Mouse (Mus musculus): ENCODE data around the gene Ankzf1. TPM values are rescaled to one million over a fixed set of nuclear protein-coding genes. Genes with fewer than 3 reads are reported as not detected.

The Ankzf1 gene
- polyA plus RNA-seq, 1 experiment, result 20.0 TPM

- peaks cover 4% of the 10 kb centered on the region; the same call in 1 of the 2 replicates for H3K4me1 ChIP-seq (ENCODE audit: control insufficient read depth, insufficient read depth, low read length)
- H3K4me3 ChIP-seq (replicated peaks; ENCODE audit: extremely low read depth, low read depth, low read length), result peak within 1 kb of the TSS; percentile 72
- WGBS, result 1% methylated on average over 34 of the region's 34 CpGs
- no peak for DNase-seq
- TF ChIP-seq CTCF (IDR thresholded peaks at IDR 0.05; ENCODE audit: insufficient read depth, low read length), result no peak
- no peak for TF ChIP-seq POLR2A (IDR thresholded peaks at IDR 0.05; ENCODE audit: borderline replicate concordance, extremely low read depth, low read depth, low read length)
Measured at GRCm38 (mm10) chr1:75219531-75219930, 27.6 kb downstream of the Ankzf1 start, which contains the start of gene Tuba4a. Gene Tuba4a, minus strand, starts transcription at chr1:75219865.

GRCm38 (mm10) chr1:75221538-75221937 is 29.6 kb downstream of the Ankzf1 start:
- TF ChIP-seq POLR2A (IDR thresholded peaks at IDR 0.05; ENCODE audit: borderline replicate concordance, extremely low read depth, low read depth, low read length) (no peak), CTCF (IDR thresholded peaks at IDR 0.05; ENCODE audit: insufficient read depth, low read length) (no peak)
- WGBS, result 68% methylated on average over 3 of the region's 3 CpGs
- Histone ChIP-seq H3K4me1 (ENCODE audit: control insufficient read depth, insufficient read depth, low read length) (peaks cover 4% of the 10 kb centered on the region; the same call in 1 of the 2 replicates), H3K4me3 (replicated peaks; ENCODE audit: extremely low read depth, low read depth, low read length) (no peak overlapping the region)
- no peak for DNase-seq

- H3K4me3 ChIP-seq (replicated peaks; ENCODE audit: extremely low read depth, low read depth, low read length), result no peak overlapping the region
- 0 out of 2 replicates have a peak, but pooled peaks cover 2% of the 10 kb centered on the region for H3K4me1 ChIP-seq (ENCODE audit: control insufficient read depth, insufficient read depth, low read length)
- TF ChIP-seq CTCF (IDR thresholded peaks at IDR 0.05; ENCODE audit: insufficient read depth, low read length) (no peak), POLR2A (IDR thresholded peaks at IDR 0.05; ENCODE audit: borderline replicate concordance, extremely low read depth, low read depth, low read length) (no peak)
- WGBS, result 60% methylated on average over 6 of the region's 6 CpGs
- no peak for DNase-seq
Measured at GRCm38 (mm10) chr1:75222926-75223325, 31.0 kb downstream of the Ankzf1 start.

- TF ChIP-seq CTCF (IDR thresholded peaks at IDR 0.05; ENCODE audit: insufficient read depth, low read length) (no peak), POLR2A (IDR thresholded peaks at IDR 0.05; ENCODE audit: borderline replicate concordance, extremely low read depth, low read depth, low read length) (no peak)
- DNase-seq, result no peak
- Histone ChIP-seq H3K4me1 (ENCODE audit: control insufficient read depth, insufficient read depth, low read length) (0 out of 2 replicates have a peak, but pooled peaks cover 2% of the 10 kb centered on the region), H3K4me3 (replicated peaks; ENCODE audit: extremely low read depth, low read depth, low read length) (no peak overlapping the region)
- 51% methylated on average over 6 of the region's 6 CpGs for WGBS
Measured at GRCm38 (mm10) chr1:75223532-75223931, 31.6 kb downstream of the Ankzf1 start.

GRCm38 (mm10) chr1:75225473-75225872 is 33.5 kb downstream of the Ankzf1 start:
- no peak overlapping the region for H3K4me3 ChIP-seq (replicated peaks; ENCODE audit: extremely low read depth, low read depth, low read length)
- no peaks in the 10 kb centered on the region for H3K4me1 ChIP-seq (ENCODE audit: control insufficient read depth, insufficient read depth, low read length)
- WGBS, result 40% methylated on average over 3 of the region's 3 CpGs
- TF ChIP-seq CTCF (IDR thresholded peaks at IDR 0.05; ENCODE audit: insufficient read depth, low read length) (no peak), POLR2A (IDR thresholded peaks at IDR 0.05; ENCODE audit: borderline replicate concordance, extremely low read depth, low read depth, low read length) (no peak)
- DNase-seq, result no peak

- 35% methylated on average over 2 of the region's 2 CpGs for whole genome bisulfite sequencing
- DNase-seq, result no peak
- no peak overlapping the region for H3K4me3 ChIP-seq (replicated peaks; ENCODE audit: extremely low read depth, low read depth, low read length)
- no peak for TF ChIP-seq CTCF (IDR thresholded peaks at IDR 0.05; ENCODE audit: insufficient read depth, low read length)
- TF ChIP-seq POLR2A (IDR thresholded peaks at IDR 0.05; ENCODE audit: borderline replicate concordance, extremely low read depth, low read depth, low read length), result no peak
- no peaks in the 10 kb centered on the region for H3K4me1 ChIP-seq (ENCODE audit: control insufficient read depth, insufficient read depth, low read length)
Measured at GRCm38 (mm10) chr1:75226138-75226537, 34.2 kb downstream of the Ankzf1 start.

- 73% methylated on average over 1 of the region's 1 CpGs for WGBS
- Histone ChIP-seq H3K4me3 (replicated peaks; ENCODE audit: extremely low read depth, low read depth, low read length) (no peak overlapping the region), H3K4me1 (ENCODE audit: control insufficient read depth, insufficient read depth, low read length) (no peaks in the 10 kb centered on the region)
- no peak for DNase-seq
- TF ChIP-seq POLR2A (IDR thresholded peaks at IDR 0.05; ENCODE audit: borderline replicate concordance, extremely low read depth, low read depth, low read length) (no peak), CTCF (IDR thresholded peaks at IDR 0.05; ENCODE audit: insufficient read depth, low read length) (no peak)
Measured at GRCm38 (mm10) chr1:75227653-75228052, 35.7 kb downstream of the Ankzf1 start.

DNA sequence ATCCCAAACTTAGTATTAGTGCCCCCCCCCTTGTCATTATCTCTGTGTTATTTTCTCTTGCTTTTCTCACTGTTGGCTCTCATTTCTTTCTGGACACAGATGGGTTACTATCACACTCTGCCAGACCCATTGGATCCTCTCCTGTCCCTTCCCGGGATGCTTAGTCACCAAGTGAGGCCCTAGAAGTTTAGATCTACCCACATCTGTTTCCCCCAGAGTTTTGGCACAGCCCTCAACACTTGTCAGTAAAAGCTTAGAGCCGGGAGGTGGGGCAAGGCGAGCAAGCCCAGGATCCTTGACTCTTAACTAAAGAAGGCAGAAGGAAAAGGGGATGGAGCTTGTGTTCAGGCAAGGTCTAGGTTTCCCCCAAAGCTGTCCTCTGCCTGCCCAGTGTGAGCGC is 37.2 kb downstream of the Ankzf1 start:
- 42% methylated on average over 4 of the region's 4 CpGs for WGBS
- no peak for TF ChIP-seq CTCF (IDR thresholded peaks at IDR 0.05; ENCODE audit: insufficient read depth, low read length)
- no peak for TF ChIP-seq POLR2A (IDR thresholded peaks at IDR 0.05; ENCODE audit: borderline replicate concordance, extremely low read depth, low read depth, low read length)
- no peak for DNase-seq
- Histone ChIP-seq H3K4me1 (ENCODE audit: control insufficient read depth, insufficient read depth, low read length) (no peaks in the 10 kb centered on the region), H3K4me3 (replicated peaks; ENCODE audit: extremely low read depth, low read depth, low read length) (no peak overlapping the region)

DNA sequence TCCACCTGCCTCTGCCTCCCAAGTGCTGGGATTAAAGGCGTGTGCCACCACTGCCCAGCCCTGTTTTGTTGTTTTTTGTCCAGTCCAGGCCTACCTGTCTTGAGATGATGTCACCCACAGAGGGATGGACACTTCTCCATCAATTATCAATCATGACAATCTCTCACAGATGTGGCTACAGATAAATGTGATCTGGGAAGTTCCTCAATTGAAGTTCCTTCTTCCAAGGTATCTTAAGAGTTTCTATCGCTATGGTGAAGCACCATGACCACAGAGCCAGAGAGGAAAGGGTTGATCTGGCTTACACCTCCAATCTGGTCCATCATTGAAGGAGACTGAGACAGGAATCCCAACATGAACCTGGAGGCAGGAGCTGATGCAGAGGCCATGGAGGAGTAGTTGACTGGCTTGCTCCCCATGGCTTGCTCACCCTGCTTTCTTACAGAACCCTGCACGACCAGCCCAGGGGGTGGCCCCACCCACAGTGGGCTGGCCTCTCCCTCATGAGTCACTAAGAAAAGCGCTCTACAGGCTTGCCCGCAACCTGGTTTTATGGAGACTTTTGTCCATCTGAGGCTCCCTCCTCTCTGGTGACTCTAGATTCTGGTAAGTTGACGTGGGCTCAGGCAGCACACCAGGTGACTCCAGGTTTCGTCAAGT is 38.5 kb downstream of the Ankzf1 start:
- 64% methylated on average over 7 of the region's 7 CpGs for WGBS
- no peak for TF ChIP-seq POLR2A (IDR thresholded peaks at IDR 0.05; ENCODE audit: borderline replicate concordance, extremely low read depth, low read depth, low read length)
- DNase-seq, result no peak
- Histone ChIP-seq H3K4me3 (replicated peaks; ENCODE audit: extremely low read depth, low read depth, low read length) (no peak overlapping the region), H3K4me1 (ENCODE audit: control insufficient read depth, insufficient read depth, low read length) (no peaks in the 10 kb centered on the region)

GRCm38 (mm10) chr1:75231224-75231623 is 39.3 kb downstream of the Ankzf1 start:
- no peak for TF ChIP-seq CTCF (IDR thresholded peaks at IDR 0.05; ENCODE audit: insufficient read depth, low read length)
- no peak for TF ChIP-seq POLR2A (IDR thresholded peaks at IDR 0.05; ENCODE audit: borderline replicate concordance, extremely low read depth, low read depth, low read length)

More at GRCm38 (mm10) chr1:75231224-75231623, 39.3 kb downstream of the Ankzf1 start:
- Histone ChIP-seq H3K4me1 (ENCODE audit: control insufficient read depth, insufficient read depth, low read length) (no peaks in the 10 kb centered on the region), H3K4me3 (replicated peaks; ENCODE audit: extremely low read depth, low read depth, low read length) (no peak overlapping the region)
- 72% methylated on average over 4 of the region's 4 CpGs for WGBS
- no peak for DNase-seq

All from lung, adult 2 months (tissue).